Mouse (Mus musculus): ENCODE measurements around the gene Gna15. TPM values are rescaled to one million over a fixed set of nuclear protein-coding genes. Genes with fewer than 3 reads are reported as not detected.

Gene Gna15
- polyA plus RNA-seq, 1 experiment: 1.6 TPM

DNA sequence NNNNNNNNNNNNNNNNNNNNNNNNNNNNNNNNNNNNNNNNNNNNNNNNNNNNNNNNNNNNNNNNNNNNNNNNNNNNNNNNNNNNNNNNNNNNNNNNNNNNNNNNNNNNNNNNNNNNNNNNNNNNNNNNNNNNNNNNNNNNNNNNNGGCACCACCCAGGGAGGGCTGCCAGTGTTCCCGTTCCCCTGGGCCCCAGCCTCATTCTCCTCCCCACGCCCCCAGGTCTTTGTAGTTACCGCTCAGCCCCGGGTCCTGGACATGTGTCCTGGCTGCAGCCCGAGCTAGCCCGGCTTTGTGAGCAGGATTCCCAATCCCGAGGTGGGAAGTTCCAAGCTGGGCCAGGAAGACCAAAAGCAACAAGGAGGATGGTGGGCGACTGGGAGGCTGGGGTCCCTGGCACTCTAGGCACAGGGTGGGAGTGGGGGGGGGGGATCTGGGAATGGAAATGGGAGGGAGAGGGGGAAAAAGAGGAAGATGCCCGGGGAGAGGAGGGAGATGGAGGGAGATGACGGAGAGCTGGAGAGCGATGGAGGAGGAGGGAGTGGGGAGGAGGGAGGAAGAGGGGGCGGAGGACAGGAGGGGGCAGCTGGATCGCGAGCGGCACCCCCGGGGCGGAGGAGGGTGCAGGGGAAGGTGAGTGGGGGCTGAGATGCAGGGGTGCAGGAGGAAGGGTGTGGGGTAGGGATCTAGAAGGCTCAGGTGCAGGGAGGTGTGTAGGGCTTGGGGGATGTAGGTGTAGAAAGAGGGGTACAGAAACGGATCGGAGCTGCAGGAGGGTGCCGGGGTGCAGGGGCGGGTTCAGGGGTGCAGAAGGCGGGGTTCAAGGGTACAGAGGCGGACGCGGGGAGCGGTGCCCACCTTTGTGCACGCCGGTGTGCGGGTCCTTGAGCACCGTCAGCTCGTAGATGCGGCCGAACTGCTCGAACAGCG lies 42.2 kb downstream of the Gna15 start:
- WGBS: 4% methylated on average over 33 of the region's 35 CpGs
- DNase-seq (ENCODE audit: low read depth, low spot score): no peak

DNA sequence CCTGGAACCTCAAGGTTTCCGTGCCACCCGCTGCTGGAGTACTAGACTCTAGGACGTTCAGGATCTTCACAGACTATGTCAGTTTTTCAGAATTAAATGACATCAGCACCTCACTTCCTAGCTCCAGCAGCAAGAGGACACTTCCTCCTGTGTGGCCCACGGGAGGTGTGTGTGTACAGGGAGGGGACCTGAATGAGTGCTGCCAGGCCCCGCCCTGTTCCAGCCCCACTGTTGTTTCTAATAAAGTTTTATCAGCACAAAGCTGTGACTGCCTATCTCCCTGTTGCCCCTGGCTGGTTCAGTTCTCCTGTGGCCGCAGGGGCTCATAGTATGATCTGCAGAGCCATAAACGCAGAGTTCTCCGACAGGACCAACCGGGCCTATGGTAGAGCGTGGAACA lies 49.6 kb downstream of the Gna15 start:
- DNase-seq (ENCODE audit: low read depth, low spot score): no peak
- WGBS: 65% methylated on average over 10 of the region's 10 CpGs

DNA sequence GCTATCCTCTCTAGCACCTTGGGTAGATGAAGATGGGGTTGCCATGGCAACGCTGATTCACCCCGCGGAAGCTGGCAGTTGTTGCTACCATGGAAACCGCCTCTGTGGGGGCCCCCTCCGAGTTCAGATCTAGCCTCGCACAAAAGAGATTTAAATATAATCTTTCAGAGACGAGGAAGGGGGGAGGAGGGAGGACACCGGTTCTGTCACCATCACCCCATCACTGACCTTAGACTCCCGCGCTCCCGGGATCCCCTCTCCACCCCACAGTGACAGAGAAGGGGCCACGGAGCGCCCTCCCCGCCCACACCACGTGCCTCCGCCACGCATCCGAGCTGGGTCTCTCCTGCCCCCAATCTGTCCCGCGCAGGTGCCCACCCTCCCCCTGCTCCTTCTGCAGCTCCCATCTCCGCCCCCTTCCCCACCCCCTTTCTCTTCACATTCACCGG lies 51.0 kb downstream of the Gna15 start:
- no peak for DNase-seq (ENCODE audit: low read depth, low spot score)
- 6% methylated on average over 20 of the region's 22 CpGs for WGBS

DNA sequence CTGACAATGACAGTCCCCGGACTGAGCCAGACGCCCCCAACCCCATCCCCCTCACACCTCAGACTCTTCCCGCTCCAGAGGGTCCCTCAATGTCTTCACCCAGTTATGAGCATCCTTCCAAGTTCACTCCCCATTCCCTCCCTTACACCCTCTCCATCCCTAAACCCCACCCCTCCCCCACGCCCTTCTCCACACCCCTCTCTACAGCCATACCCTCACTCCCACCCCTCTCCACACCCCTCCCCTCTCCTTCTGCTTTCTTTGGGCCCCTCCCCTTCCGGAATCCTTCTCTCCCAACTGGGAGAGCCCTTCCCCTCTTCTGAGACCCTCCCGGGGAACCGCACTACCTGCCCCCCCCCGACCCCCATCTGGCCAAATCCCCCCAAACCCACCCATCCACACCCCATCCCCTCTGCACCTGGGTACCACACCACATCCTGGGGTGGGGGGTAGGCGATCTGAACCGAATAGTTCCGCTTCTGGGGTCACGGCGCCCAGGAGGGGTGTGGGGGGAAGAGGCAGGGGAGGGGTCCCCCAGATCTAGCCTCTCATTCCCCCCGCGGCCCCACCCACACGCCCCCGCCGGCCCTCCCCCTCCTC lies 51.5 kb downstream of the Gna15 start:
- DNase-seq (ENCODE audit: low read depth, low spot score): no peak
- WGBS: 18% methylated on average over 18 of the region's 18 CpGs

DNA sequence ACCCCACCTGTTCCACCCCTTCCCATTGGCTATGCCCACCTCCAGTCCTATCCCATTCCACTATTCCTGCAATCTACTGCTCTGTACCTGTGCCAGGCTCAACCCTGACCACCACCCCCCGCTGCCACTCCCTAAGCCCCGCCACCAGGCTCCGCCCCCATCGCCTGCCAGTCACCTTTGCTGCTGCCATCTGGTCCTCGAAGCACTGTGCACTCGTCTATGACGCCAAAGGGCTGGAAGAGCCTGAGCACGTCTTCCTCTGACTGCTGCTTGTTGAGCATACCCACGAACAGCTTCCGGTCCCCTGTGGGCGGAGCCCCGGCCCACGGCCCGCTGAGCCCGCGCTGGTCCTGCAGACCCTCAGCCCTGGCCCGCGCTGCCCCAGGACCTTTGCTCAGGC lies 53.6 kb downstream of the Gna15 start:
- 36% methylated on average over 18 of the region's 18 CpGs for WGBS
- no peak for DNase-seq (ENCODE audit: low read depth, low spot score)

DNA sequence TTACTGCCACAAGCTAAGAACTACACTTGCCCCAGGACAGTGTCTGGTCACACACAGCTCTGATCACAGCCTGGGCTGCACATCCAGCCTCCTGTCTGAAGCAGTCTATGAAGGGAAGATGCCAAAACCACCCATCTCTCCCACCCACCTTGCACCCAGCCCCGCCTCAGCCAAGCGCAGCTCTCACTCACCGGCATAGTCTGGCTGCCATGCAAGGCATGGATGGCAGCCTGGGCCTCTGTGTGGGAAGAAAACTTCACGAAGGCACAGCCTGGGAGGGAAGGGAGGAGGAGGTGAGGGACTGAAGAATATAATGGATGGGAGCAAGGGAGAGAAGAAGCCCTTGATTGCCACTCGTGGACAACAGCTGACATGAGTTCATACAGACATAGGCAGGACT lies 54.8 kb downstream of the Gna15 start:
- no peak for DNase-seq (ENCODE audit: low read depth, low spot score)
- WGBS: 77% methylated on average over 5 of the region's 5 CpGs

DNA sequence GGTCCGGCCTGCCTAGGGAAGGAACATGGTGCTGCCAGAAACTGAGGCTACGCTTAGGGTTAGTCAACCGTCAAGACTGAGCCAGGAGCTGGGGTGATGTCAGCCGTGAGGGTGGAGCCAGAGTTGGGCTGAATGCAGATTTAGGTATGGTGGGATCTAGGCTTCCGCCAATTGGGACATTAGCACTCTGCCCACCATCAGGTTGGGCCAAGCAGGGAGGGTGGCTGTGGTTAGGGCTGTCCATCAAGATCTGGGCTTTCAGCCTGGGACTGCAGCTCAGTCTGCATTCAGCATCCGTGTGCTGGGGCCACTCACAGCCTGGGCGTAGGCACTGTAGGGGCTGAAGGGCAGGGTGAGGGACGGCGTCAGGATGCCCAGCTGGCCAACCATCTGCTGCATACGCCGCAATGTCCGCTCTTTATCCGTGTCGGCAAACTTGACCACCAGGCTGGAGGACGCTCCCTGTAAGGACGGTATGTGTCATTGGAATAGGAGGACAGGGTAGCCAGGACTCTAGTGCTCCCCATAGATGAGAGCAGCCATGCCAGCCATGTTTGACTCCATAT lies 56.3 kb downstream of the Gna15 start:
- WGBS: 88% methylated on average over 16 of the region's 16 CpGs
- DNase-seq (ENCODE audit: low read depth, low spot score): no peak

DNA sequence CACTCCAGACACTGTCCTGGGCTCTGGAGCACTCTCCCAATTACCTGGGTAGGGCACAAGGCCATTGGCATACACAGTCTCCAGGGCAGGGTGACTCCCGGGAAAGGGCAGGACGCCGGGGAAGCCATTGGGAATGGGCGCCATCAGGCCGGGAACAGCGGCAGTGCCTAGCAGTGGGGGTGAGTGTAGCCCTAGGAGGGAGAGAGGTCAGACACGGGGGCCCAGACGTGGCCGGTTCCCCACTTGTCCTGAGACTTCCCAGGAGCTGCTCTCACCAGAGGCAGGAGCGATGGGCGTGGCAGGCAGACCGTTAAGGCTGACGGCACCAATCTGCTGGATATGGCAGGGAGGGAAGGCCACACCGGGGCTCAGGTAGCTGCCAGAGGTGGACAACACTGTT lies 57.1 kb downstream of the Gna15 start:
- 48% methylated on average over 14 of the region's 14 CpGs for WGBS
- no peak for DNase-seq (ENCODE audit: low read depth, low spot score)

DNA sequence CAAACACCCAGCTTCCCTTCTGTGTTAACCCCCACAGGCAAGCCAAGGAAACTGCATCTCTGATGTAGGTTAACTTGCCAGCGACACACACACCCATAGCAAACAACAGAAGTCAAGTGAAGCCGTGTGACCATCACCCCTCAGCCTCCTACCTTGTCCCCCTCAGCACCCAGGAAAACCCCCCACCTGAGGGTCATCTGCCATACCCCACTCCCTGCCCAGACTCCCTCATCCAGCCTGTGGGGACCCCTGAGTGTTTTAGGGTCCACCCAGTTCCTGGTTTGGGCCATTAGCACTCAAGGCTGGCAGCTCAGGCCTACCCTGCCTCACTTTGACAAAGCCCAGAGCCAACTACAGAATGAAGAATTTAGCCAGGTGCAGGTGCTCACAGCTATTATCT lies 58.0 kb downstream of the Gna15 start:
- 62% methylated on average over 2 of the region's 2 CpGs for WGBS
- DNase-seq (ENCODE audit: low read depth, low spot score): no peak

DNA sequence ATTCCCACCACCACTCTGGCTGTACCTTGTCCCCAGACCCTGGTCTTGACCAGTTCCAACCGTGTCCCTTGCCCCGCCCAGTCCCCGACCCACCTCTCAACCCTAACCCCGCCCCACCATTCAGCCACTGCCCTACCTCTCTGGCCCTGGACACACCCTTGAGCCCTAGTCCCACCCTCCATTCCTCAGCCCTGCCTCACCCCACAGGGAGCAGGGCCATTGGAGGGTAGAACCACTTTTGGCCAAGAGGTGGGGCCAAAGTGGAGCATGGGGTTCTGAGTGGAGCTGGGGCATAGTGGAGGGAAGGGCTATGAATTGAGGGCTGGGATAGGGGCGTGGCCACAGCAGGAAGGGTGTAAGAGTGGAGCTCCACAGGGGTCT lies 58.8 kb downstream of the Gna15 start:
- peak; percentile 62 for DNase-seq (ENCODE audit: low read depth, low spot score)
- WGBS: 4% methylated on average over 5 of the region's 5 CpGs

DNA sequence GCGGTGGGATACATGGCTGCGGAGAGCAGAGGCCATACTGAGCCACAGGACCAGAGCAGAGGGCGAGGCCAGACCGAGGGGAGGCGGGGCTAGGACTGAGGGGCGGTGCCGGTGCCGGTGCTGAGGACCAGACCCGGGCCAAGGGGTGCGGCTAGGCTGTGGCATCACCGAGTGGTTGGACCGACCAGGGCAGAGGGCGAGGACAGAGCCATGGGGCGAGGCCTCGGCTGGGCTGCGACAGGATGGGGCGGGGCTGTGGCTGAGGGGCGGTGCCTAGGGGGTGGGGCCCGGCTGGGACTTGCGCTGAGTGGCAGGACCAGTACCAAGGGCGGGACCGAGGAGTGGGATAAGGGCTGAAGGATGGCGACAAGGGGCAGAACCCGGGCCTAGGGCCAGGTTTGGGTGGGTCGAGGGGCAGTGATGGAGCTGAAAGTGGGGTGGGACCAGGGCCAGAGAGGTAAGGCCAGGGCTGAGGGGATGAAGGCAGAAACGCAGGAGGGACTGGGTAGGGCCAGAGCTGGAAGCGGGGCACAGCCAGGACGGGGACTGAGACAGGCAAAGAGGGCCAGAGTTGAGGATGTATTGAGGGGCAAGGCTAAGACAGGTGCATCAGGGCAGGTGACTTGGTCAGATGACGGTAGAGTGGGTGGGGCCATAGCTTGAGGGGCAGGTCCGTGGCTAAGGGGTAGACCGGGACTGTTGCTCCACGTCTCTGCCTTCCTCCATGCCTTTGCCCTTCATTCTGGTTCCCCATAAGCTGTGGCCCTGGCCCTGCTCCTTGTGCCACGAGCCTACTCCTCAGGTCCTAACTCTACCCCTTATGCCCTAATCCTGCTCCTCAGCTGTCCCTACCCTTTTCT lies 59.4 kb downstream of the Gna15 start:
- peak; percentile 68 for DNase-seq (ENCODE audit: low read depth, low spot score)
- 2% methylated on average over 33 of the region's 33 CpGs for WGBS

DNA sequence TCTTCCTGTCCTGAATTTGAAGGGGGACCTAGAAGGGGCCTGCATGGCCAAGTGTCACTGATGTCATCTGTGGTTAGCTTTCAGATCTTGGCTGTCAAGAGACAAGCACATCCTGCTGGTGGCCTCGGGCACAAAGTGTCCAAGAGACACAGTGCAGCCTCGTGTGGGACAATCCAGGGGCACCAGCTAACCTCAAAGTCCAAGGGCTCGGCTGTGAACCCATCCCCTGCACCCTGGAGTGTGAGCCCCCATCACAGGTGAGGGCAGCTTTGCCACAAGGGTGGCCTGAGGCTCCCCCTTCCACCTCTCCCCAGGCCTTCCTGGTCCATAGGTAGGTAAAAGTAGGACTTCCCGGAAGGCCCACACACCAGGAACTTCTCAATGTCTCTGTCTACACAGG lies 60.5 kb downstream of the Gna15 start:
- 50% methylated on average over 4 of the region's 4 CpGs for WGBS
- no peak for DNase-seq (ENCODE audit: low read depth, low spot score)

DNA sequence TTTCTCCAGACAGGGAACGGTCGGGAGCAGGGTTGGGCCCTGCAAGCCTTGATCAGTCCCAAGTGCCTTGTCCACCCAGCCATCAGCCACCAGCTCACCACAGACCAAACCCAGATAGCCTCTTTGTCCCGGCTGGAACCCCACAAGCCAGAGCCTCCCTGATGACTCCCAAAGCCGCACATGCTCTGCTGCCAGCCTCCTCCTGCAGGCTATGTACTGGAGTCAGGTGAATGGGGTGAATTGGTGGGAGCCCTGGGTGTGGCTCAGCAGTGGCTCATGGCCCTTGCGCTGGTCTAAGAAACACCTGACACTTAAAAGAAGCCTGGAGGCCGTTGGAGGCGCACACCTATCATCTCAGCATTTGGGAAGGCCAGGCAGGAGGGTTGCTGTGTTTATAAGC lies 61.1 kb downstream of the Gna15 start:
- WGBS: 71% methylated on average over 7 of the region's 7 CpGs
- no peak for DNase-seq (ENCODE audit: low read depth, low spot score)

DNA sequence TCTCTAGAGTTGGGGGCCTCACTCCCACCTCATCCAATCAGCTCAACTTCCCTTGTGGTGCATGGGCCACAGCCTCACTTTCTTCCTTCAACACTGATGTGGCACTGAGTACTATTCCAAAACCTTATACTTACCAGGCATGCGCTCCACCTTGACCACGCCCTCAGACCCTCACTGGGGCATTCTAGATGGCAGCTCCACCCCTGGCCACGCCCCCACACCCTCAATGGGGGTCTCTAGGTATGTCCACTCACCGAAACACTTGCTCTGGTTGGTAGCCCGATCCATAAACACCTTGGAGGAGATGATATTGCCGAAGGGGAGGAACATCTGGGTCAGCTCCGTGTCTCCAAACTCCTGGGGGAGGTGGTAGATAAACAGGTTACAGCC lies 61.6 kb downstream of the Gna15 start:
- 43% methylated on average over 7 of the region's 7 CpGs for WGBS

DNA sequence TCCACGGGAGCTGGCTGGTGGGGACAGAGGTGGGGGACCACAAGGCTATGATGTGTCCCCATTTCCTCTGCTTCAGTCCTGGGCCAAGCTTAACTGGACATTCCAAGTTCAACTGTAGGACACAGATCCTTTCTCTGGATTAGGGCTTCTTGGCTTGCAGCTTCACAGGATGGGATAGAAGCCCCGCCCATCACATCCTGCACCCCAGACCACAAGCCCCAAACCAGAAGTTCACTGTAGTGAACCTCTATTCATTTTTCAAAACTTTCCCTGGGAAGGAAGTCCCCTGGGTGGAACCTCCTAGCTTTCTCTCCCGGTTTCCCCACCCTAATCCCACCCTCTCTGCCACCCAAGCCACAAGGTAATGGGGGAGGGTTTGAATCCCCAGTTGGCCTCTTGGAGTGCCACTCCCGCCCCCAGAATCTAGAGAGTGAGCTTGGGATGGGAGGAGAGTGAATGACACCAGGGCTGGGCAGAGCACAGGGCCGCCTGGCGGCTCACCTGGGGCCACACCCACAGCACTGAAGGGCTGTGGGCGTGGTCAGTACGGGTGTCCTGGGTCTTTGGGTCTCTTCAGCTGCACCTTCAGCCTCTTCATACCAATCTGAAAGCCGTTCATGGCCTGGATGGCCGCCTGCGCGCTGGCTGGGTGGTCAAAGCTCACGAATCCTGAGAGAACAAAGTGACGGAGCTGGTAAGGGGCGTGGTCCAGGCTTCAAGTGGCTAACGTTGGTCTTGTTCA lies 62.2 kb downstream of the Gna15 start:
- no peak for DNase-seq (ENCODE audit: low read depth, low spot score)
- WGBS: 6% methylated on average over 16 of the region's 16 CpGs

More for the DNA sequence above, 61.6 kb downstream of the Gna15 start:
- DNase-seq (ENCODE audit: low read depth, low spot score): no peak

DNA sequence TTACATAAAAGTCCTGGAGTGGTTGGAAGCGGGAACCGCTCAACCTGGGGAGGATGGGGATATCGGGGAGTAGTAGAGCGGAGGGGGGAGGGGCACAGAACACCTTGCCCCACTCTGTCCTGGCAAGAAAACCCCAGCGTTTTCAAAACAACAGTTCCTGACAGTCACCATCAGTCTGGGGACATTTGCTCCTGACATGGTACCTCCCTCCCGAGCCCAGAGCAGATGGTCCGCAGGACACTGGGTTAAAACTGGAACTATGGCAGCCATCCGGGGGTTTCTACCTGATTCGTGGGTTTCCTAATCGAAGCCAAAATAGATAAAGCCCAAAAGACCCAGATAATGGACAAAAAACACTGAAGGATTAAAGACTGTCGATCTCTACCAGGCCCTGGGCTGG lies 63.1 kb downstream of the Gna15 start:
- DNase-seq (ENCODE audit: low read depth, low spot score): no peak
- WGBS: 58% methylated on average over 11 of the region's 11 CpGs

DNA sequence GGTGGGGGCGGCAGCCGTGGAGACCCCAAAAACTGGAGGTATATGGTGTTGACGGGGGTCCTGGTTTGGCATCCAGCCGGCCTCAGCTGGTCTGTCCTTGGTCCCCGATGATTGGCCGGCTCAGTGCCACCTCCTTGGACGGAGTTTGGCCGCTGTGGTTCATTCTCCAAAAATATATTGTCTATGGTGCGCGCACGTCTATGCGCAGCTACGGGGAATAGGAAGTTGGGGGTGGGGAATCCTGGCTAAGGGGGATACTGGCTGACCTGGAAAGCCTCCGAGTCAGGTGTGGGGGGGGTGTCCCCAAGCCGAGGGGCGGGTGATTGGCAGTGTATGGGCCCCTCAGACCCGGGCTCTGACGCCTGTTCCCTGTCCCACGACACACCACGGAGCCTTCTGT lies 63.6 kb downstream of the Gna15 start:
- WGBS: 42% methylated on average over 20 of the region's 20 CpGs
- DNase-seq (ENCODE audit: low read depth, low spot score): no peak

DNA sequence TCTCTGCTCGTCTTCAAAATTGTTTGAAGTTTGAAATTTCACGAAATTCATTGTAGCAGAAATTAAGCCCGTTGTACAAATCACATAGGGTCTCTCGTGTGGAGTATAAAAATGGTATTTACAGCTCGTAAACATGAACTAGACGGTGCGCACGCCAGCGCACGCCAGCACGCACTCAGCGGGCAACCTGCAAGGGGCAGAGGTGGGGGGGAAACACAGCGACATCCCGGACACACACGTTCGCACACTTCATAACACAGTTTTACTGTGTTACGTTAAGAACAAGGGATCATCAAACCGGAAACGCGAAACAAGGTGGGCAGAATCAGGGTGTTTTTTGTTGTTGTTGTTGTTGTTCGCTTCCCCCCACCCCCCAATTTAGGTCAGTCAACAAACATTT lies 64.6 kb downstream of the Gna15 start:
- WGBS: 63% methylated on average over 21 of the region's 21 CpGs
- no peak for DNase-seq (ENCODE audit: low read depth, low spot score)

DNA sequence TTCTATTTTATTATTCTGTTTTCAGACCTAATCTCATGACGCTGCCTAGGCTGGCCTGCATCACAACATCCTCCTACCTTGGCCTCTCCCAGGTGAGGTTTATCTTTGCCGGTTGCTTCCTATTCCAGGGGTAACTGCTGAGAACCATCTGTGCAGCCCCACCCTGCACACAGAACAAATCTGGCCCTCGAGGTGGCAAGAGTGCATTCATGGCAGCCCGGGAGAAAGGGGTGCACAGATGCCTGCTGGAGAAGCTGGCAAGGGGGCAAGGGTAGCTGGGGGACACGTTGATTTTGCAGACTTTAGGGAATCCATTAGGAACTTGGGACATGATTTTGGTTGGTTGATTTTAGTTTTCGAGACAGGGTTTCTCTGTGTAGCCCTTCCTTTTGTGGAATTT lies 65.8 kb downstream of the Gna15 start:
- 53% methylated on average over 6 of the region's 6 CpGs for WGBS
- DNase-seq (ENCODE audit: low read depth, low spot score): no peak

All from large intestine, adult 2 months (tissue).